Mouse (Mus musculus): ENCODE results near the gene Nbeal1.

Nbeal1 gene

DNA sequence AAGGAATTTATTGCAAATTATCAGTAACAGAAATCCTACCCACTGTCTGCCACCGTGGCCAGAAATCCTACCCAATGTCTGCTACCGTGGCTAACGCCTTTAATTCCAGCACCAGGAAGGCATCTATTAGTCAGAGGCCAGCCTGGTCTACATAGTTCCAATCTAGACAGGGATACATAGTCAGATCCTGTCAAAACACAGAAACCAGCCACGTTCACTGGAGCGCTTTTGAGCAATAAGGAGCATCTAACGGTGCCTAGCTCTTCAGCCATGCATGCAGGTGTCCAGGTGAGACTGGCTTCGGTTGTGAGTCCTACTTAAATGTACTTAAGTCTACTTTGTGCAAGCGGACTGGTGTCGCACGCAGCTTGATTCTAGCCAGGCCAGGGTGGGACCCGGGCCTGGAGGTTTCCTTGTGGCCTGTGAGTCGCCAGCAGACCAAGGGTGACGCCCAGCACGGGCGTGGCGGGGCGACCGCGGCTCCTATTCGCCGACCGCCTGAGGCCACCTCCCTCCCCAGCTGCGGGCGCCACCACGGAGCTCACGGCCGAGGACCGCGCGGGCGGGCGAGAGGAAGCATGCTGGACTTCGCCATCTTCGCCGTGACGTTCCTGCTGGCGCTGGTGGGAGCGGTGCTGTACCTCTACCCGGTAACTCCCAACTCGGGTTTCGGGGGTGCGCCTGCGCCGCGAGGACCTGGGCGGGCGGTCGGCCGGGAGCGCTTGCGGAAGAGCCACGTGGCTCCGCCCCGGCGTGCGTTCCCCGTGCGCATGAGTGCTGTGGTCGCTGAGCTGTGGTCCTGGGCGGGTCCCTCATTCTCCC lies 162.6 kb downstream of the Nbeal1 start, which contains the start of gene Cyp20a1:
Gene Cyp20a1 (plus strand): TSS at position 516 of the 822 bp plus-strand sequence.
- intact Hi-C loops (cut with DNase I): loop anchor here (5.0 kb wide), 1 partner anchor 64 kb away; the partner anchor contains the start of gene Abi2

- intact Hi-C loops (cut with DNase I): loop anchor here (5.0 kb wide), 1 partner anchor 63 kb away; the partner anchor contains the start of gene Abi2
Measured at GRCm38 (mm10) chr1:60343630-60344455, 163.4 kb downstream of the Nbeal1 start.

DNA sequence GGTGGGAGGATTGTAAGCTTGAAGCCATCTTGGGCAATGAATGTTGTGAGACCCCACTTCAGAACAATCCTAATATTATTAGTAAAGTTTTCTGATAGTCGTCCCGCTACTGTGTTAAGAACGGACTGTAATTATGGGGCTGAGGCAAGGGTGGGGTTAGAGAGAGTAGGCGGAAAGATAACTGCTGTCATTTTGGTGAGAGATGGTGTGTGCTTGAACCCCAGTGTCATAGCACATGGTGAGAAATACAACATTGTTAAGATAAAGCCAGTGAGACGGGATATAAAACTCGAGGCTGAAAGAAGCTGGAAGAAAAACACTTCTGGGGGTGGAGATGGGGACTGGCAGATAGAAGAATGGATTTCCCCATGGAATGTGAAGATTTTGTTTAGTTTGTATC lies 164.3 kb downstream of the Nbeal1 start:
- intact Hi-C loops (cut with DNase I): loop anchor here (5.0 kb wide), 1 partner anchor 63 kb away; the partner anchor contains the start of gene Abi2

DNA sequence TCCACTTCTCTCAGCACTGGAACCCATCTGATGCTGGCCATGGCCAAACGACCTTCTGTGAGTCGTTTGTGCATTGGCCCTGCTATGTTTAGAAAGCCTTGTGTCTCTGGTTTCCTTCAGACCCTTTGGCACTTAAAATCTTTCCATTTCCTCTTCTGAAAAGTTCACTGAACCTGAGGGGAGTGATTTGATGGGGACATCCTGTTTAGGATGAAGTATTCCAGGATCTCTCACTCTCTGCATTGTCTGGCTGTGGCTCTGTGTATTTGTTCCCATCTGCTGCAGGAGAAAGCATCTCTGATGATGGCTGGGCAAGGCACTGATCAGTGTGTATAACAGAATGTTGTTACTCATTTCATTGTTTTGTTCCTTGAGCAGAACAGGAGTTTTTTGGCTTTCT lies 165.3 kb downstream of the Nbeal1 start:
- intact Hi-C loops (cut with DNase I): no loop called here

- intact Hi-C loops (cut with DNase I): no loop called here
Measured at GRCm38 (mm10) chr1:60352786-60353185, 172.4 kb downstream of the Nbeal1 start.

- intact Hi-C loops (cut with DNase I): no loop called here
Measured at GRCm38 (mm10) chr1:60361626-60362025, 181.2 kb downstream of the Nbeal1 start.

DNA sequence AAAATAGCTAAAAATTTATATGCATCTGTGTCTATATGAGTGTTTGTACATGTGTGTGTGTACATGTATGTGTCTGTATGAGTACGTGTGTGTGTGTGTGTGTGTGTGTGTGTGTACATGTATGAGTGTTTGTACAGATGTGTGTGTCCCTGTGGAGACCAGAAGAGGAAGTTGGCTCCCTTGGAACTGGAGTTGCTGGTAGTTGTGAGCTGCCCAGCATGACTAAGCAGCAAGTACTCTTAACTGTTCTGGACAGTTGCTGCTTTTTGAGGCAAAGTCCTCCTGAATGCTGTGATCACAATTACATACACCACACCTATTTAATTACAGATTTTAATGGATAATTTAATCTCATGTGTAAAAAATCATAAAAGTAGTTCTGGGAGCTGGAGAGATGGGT lies 196.2 kb downstream of the Nbeal1 start:
- intact Hi-C loops (cut with DNase I): no loop called here

DNA sequence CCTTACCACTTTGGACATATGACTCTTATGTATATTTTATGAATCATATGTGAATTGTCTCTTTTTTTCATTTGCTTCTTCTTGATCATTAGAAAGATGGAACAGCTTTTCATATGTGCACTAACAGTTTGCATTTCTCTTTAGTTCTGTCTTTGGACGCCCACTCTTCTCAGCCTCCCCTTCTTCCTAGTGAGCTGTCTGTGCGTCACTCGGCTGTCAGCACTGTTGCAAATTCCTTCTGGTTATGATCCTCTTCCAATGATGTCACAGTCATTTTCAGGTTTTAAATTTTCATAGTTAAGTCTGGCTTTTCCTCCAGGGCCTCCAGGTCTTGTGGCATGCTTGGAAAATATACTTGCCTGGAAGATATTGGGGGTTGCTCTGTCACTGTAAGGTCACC lies 201.5 kb downstream of the Nbeal1 start:
- intact Hi-C loops (cut with DNase I): no loop called here
